Mouse (Mus musculus): ENCODE results near the gene Myh10. TPM values are rescaled to one million over a fixed set of nuclear protein-coding genes. Genes with fewer than 3 reads are reported as not detected.

Myh10 gene
- polyA plus RNA-seq, 1 experiment: 180 TPM

DNA sequence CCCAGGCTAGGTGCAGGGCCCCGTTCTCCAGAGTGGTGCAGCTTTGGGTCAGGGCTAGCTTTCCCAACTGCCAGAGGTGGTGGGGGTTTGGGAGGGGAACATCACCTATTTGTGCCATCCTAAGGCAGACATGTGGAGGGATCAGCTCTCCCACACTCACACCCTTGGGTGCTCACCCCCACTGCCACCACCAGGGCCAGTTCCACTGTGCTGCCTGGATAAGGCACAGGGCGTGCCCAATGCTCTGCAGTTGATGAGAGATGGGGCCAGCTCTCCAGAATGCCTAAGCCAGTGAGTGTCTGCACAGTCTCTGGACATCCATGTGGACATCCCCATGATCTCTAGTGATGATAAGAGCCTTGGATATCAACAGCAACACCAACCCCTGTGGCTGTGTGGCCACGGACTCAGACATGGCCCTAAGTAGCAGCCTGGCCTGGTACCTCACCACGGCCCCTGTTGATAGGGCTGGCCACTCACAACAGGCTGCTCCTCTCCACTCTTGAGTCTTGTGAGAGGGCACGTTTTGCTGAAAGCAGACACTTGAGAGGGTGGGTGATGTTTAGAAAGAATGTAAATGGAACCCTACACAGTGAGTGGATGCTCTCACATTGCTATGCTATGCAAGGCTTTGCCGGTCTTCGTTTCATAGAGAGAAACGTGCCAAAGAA, 9.1 kb upstream of the Myh10 start:
- no peak for DNase-seq
- TF ChIP-seq POLR2A (IDR thresholded peaks at IDR 0.05; ENCODE audit: borderline replicate concordance, insufficient read depth, low read length) (no peak), CTCF (IDR thresholded peaks at IDR 0.05; ENCODE audit: borderline replicate concordance, insufficient read depth, low read depth, low read length) (no peak)
- Histone ChIP-seq H3K27ac (ENCODE audit: insufficient read depth, low read length) (no peak overlapping the region), H3K27me3 (ENCODE audit: control insufficient read depth, insufficient read depth, low read length) (no peaks in the 10 kb centered on the region), H3K4me3 (replicated peaks; ENCODE audit: insufficient read depth, low read depth, low read length) (no peak overlapping the region), H3K4me1 (ENCODE audit: control insufficient read depth, insufficient read depth, low read length) (no peaks in the 10 kb centered on the region)
- 88% methylated on average over 8 of the region's 8 CpGs for WGBS

DNA sequence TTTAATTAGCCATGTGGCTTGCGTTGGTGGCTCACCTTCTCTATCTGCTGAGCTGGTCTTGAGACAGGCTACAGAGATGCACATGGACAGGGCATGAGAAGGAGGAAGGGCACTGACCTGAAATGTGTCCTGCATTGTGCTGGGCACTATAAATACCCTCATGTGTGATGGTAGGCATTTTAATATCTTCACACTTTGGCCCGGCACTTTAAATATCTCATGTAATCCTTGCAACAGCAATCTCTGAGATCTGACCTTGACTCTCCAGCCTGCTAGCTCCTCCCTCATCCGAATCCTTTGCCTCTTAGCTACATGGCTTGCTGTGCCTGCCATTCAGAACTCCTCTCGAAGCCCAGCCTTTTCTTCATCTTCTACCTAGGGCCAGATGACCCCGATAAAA, 5.4 kb upstream of the Myh10 start:
- no peak overlapping the region for H3K27ac ChIP-seq (ENCODE audit: insufficient read depth, low read length)
- H3K4me3 ChIP-seq (replicated peaks; ENCODE audit: insufficient read depth, low read depth, low read length): no peak overlapping the region
- no peaks in the 10 kb centered on the region for H3K27me3 ChIP-seq (ENCODE audit: control insufficient read depth, insufficient read depth, low read length)
- TF ChIP-seq POLR2A (IDR thresholded peaks at IDR 0.05; ENCODE audit: borderline replicate concordance, insufficient read depth, low read length) (no peak), CTCF (IDR thresholded peaks at IDR 0.05; ENCODE audit: borderline replicate concordance, insufficient read depth, low read depth, low read length) (no peak)
- H3K4me1 ChIP-seq (ENCODE audit: control insufficient read depth, insufficient read depth, low read length): no peaks in the 10 kb centered on the region
- 90% methylated on average over 5 of the region's 5 CpGs for WGBS
- no peak for DNase-seq

DNA sequence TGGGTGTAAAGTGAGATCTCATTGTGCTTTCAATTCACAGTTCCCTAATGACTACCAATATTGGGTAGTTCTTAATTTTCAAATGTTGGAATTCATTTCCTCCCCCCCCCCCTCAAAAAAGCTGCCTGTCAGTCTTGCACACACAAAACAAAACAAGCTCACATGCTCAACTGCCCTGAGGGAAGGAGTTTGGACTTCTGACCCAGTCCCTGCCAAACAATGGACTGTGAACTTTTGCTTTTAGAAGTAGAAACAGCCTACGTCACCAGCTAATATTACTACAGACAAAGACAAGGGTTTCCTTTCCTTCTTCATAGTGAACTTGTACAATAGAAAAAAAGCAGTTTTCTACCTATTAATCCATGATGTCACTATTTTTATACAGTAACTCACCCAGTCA, 2.1 kb upstream of the Myh10 start:
- Histone ChIP-seq H3K27me3 (ENCODE audit: control insufficient read depth, insufficient read depth, low read length) (no peaks in the 10 kb centered on the region), H3K27ac (ENCODE audit: insufficient read depth, low read length) (no peak overlapping the region), H3K4me3 (replicated peaks; ENCODE audit: insufficient read depth, low read depth, low read length) (no peak overlapping the region), H3K4me1 (ENCODE audit: control insufficient read depth, insufficient read depth, low read length) (no peaks in the 10 kb centered on the region)
- 96% methylated on average over 1 of the region's 1 CpGs for WGBS
- TF ChIP-seq CTCF (IDR thresholded peaks at IDR 0.05; ENCODE audit: borderline replicate concordance, insufficient read depth, low read depth, low read length) (no peak), POLR2A (IDR thresholded peaks at IDR 0.05; ENCODE audit: borderline replicate concordance, insufficient read depth, low read length) (no peak)
- no peak for DNase-seq

DNA sequence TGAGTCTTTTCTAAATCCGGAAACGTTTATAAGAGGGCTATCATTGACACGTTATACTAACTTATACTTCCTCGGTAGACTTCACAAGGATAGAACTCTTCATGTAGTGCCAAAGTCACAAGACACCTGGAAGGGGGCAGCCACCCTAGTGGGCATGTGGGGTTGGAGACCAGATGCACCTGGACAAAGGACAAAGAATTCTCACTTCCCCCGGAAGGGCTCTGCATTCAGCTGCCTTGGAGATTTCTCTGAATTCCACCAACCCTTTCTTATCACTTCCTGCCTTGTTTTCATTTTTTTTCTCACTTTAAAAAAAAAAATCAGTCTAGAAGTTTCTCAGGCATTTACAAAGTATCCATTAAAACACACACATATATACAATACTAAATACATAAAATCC, 894 bp upstream of the Myh10 start:
- H3K27ac ChIP-seq (ENCODE audit: insufficient read depth, low read length): no peak overlapping the region
- no peaks in the 10 kb centered on the region for H3K4me1 ChIP-seq (ENCODE audit: control insufficient read depth, insufficient read depth, low read length)
- no peak for DNase-seq
- TF ChIP-seq POLR2A (IDR thresholded peaks at IDR 0.05; ENCODE audit: borderline replicate concordance, insufficient read depth, low read length) (no peak), CTCF (IDR thresholded peaks at IDR 0.05; ENCODE audit: borderline replicate concordance, insufficient read depth, low read depth, low read length) (no peak)
- no peak overlapping the region for H3K4me3 ChIP-seq (replicated peaks; ENCODE audit: insufficient read depth, low read depth, low read length)
- H3K27me3 ChIP-seq (ENCODE audit: control insufficient read depth, insufficient read depth, low read length): no peaks in the 10 kb centered on the region
- 64% methylated on average over 5 of the region's 5 CpGs for WGBS

DNA sequence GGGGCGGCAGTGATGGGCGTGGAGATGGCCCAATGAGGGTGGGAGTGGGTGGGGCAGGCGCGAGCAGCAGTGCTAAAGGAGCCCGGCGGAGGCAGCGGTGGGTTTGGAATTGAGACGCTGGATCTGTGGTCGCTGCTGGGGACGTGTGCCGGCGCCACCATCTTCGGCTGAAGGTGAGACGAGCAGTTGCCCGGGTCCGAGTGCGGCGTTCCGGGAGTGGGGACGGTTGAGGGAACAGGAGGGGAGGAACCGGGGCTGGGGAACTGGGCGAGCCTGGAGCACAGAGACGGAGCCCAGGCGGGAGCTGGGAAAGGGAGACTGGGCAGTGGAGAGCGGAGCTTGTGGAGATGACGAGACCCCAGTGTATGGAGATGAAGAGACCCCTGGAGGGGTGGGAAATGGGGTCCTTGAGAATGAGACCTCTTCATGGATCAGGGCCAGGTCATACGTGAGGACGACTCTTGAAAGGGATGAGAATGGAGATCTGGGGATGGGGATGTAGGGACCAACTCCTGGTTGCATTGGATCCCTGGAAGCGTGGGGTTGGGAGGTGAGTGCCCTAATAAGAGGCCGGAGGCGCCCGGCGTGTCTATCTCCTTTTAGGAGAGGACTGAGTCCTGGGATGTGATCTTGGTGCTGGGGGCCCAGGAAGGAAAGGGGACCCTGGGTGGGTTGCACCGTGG, 792 bp downstream of the Myh10 start:
- H3K4me1 ChIP-seq (ENCODE audit: control insufficient read depth, insufficient read depth, low read length): no peaks in the 10 kb centered on the region; the same call in 1 of the 2 replicates
- peak overlapping the region; percentile 73 for H3K27ac ChIP-seq (ENCODE audit: insufficient read depth, low read length)
- H3K4me3 ChIP-seq (replicated peaks; ENCODE audit: insufficient read depth, low read depth, low read length): peak overlapping the region; percentile 91
- under 1% methylated on average over 34 of the region's 34 CpGs for WGBS
- TF ChIP-seq POLR2A (IDR thresholded peaks at IDR 0.05; ENCODE audit: borderline replicate concordance, insufficient read depth, low read length) (no peak), CTCF (IDR thresholded peaks at IDR 0.05; ENCODE audit: borderline replicate concordance, insufficient read depth, low read depth, low read length) (peak; percentile 7; the same call in 1 of the 2 replicates)
- DNase-seq: no peak
- H3K27me3 ChIP-seq (ENCODE audit: control insufficient read depth, insufficient read depth, low read length): no peaks in the 10 kb centered on the region

DNA sequence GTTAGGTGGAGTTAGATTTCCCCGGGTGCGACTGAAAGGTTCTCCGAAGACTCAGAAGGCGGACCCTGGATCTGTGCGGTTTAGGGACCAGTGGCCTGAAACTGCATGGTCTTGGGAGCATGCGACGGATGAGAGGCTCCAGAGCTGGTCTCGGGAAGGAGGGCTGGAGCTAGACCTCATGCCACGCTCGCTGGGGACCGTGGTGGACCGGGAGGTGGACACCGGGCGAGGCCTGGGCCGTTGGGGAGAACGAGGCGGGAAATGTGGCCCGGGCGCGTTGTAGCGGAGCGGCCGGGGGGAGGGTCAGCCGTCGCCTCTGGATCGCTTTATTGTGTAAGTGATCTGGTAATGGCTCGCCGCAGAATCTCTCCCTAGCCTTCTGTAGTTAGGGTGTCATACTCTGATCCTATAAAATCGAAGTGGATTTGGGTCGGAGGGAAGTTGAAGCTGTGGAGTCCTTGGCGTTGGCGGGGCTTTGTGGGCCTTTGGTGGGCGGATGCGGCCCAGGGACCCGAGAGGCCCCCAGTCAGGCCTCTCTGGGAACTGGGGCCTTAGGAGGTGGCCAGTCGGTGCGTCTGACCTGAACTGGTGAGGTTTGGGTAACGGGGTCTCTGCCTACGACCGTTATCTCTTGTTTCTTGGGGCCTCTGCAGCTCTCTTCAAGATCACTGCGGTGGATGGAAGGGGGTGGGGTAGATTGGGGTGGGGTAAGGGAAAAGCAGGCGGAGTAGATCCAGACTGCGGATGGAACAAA, 1.5 kb downstream of the Myh10 start:
- peak; percentile 55 to 67 for DNase-seq
- TF ChIP-seq POLR2A (IDR thresholded peaks at IDR 0.05; ENCODE audit: borderline replicate concordance, insufficient read depth, low read length) (no peak), CTCF (IDR thresholded peaks at IDR 0.05; ENCODE audit: borderline replicate concordance, insufficient read depth, low read depth, low read length) (no peak)
- Histone ChIP-seq H3K4me3 (replicated peaks; ENCODE audit: insufficient read depth, low read depth, low read length) (peak overlapping the region; percentile 91), H3K27me3 (ENCODE audit: control insufficient read depth, insufficient read depth, low read length) (no peaks in the 10 kb centered on the region), H3K27ac (ENCODE audit: insufficient read depth, low read length) (peak overlapping the region; percentile 73), H3K4me1 (ENCODE audit: control insufficient read depth, insufficient read depth, low read length) (peaks cover 2% of the 10 kb centered on the region; the same call in 1 of the 2 replicates)
- under 1% methylated on average over 43 of the region's 43 CpGs for WGBS

DNA sequence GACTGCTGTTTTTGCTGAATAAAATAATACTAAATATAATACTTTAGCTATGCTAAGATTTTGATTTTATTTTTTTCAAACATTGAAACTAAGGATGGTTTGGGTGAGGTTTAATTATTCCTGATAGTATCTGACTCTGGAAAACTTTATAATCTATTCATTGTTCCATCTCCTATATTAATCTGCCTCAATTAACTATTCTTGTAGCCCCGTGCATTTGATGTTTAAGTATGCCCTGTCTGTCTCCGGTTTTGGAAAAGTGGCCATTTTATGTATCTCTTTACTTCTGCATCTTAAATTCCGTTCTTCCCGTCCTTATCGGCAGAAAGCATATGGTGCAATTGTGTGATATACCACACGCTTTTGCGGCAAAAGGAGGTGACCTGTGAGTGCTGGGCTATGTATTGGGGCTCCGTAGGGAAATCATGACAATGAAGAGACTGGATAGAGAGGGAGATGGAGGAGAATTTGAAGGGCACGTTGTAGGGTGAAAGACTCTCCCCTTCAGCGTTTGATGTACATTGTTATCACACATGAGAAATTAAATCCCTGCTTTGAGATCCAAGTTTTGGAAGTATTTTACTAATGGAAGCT, 2.2 kb downstream of the Myh10 start:
- DNase-seq: no peak
- 3% methylated on average over 10 of the region's 10 CpGs for WGBS
- H3K27ac ChIP-seq (ENCODE audit: insufficient read depth, low read length): peak overlapping the region; percentile 59; the same call in 1 of the 2 replicates
- peak overlapping the region; percentile 91 for H3K4me3 ChIP-seq (replicated peaks; ENCODE audit: insufficient read depth, low read depth, low read length)
- peaks cover 2% of the 10 kb centered on the region; the same call in 1 of the 2 replicates for H3K4me1 ChIP-seq (ENCODE audit: control insufficient read depth, insufficient read depth, low read length)
- TF ChIP-seq POLR2A (IDR thresholded peaks at IDR 0.05; ENCODE audit: borderline replicate concordance, insufficient read depth, low read length) (no peak), CTCF (IDR thresholded peaks at IDR 0.05; ENCODE audit: borderline replicate concordance, insufficient read depth, low read depth, low read length) (no peak)
- H3K27me3 ChIP-seq (ENCODE audit: control insufficient read depth, insufficient read depth, low read length): no peaks in the 10 kb centered on the region

Data from cerebellum, adult 2 months (tissue).